Mouse (Mus musculus) heart, adult 2 months (tissue): ENCODE measurements around the gene Mia.

Experiments used
- CTCF ChIP-seq: fragments of 200-600 bp; IDR thresholded peaks from 2 replicates; pipeline ENCODE4 v1.8.1; 2022; ENCODE audit warnings: antibody characterized with exemption, mild to moderate bottlenecking, moderate library complexity
- EP300 ChIP-seq: fragments of 200-500 bp; IDR thresholded peaks from 2 replicates; pipeline ENCODE4 v1.6.1; 2011; ENCODE audit warnings: low read depth, low read length, control low read depth; ENCODE audit not compliant: insufficient read depth
- POLR2A ChIP-seq: fragments of 200-500 bp; IDR thresholded peaks from 2 replicates; pipeline ENCODE4 v1.6.1; 2011; ENCODE audit warnings: mild to moderate bottlenecking, low read depth, low read length, control low read depth; ENCODE audit not compliant: insufficient read depth

DNA sequence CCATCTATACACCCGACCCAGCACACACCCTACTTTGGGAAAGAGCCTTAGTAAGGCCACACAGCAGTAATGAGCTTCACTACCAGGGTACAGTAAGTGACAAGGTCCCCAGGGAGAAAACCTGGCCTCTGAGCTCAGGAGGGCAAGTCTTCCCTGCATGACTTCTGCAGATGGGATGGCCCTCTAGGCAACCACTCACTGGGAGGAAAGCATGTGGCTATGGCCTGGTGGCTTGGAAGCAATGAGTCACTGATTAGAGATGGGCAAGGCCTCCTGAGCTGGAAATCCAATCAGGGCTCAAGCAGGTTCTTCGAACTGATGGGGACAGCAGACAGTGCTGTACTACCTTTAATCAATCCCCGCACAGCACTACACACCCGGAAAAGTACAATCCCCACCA is 19.2 kb downstream of the Mia start:
- no peak for TF ChIP-seq POLR2A
- 0 out of 2 replicates have a peak, but pooled peaks have one; percentile 16 for TF ChIP-seq EP300
- no peak for TF ChIP-seq CTCF
